Mouse (Mus musculus) MEL (cell line): ENCODE data around the gene Asb2. TPM values are rescaled to one million over a fixed set of nuclear protein-coding genes. Genes with fewer than 3 reads are reported as not detected.

ENCODE experiments used
- DNase-seq: peaks from one replicate; pipeline ENCODE4 v3.0.0; 2011; ENCODE audit warnings: low read depth, low spot score
- H3K27ac ChIP-seq: 2 replicates; pipeline ENCODE4 v1.5.1; 2012; ENCODE audit warnings: low read depth, mild to moderate bottlenecking, control low read depth, low read length, moderate library complexity; ENCODE audit not compliant: control insufficient read depth
- H3K27me3 ChIP-seq, 2 experiments: fragments of 150-350 bp in 1 of 2; sonication (generic) in 1 of 2; 2 replicates each; pipeline ENCODE4 v1.6.1; 2012; ENCODE audit warnings: low read length in 2 of 2, mild to moderate bottlenecking in 2 of 2, improper control_type of control experiment in 1 of 2, moderate library complexity in 1 of 2; ENCODE audit not compliant: insufficient read depth in 2 of 2, control insufficient read depth in 1 of 2
- H3K36me3 ChIP-seq, 2 experiments: 2 replicates each; pipeline ENCODE4 v1.6.1; 2012 to 2014; ENCODE audit warnings: low read length in 2 of 2, improper control_type of control experiment in 1 of 2, inconsistent platforms in 1 of 2, mild to moderate bottlenecking in 1 of 2; ENCODE audit not compliant: insufficient read depth in 2 of 2, control insufficient read depth in 1 of 2
- H3K4me1 ChIP-seq, 2 experiments: fragments of 150-350 bp in 1 of 2; sonication (generic) in 1 of 2; 2 replicates each; pipeline ENCODE4 v1.6.1; 2012; ENCODE audit warnings: low read length in 2 of 2, improper control_type of control experiment in 1 of 2, mild to moderate bottlenecking in 1 of 2; ENCODE audit not compliant: insufficient read depth in 2 of 2, control insufficient read depth in 1 of 2
- H3K4me3 ChIP-seq, 2 experiments: fragments of 150-350 bp in 1 of 2; sonication (generic) in 1 of 2; 2 replicates each; pipeline ENCODE4 v1.5.1; 2012; ENCODE audit warnings: low read depth in 2 of 2, low read length in 2 of 2, mild to moderate bottlenecking in 2 of 2, moderate library complexity in 2 of 2, control low read depth in 1 of 2, improper control_type of control experiment in 1 of 2; ENCODE audit not compliant: control insufficient read depth in 1 of 2, insufficient read depth in 1 of 2
- H3K79me2 ChIP-seq: 2 replicates; pipeline ENCODE4 v1.6.1; 2012; ENCODE audit warnings: mild to moderate bottlenecking, low read length, moderate library complexity; ENCODE audit not compliant: control insufficient read depth, poor library complexity, insufficient read depth
- H3K9ac ChIP-seq: 2 replicates; pipeline ENCODE4 v1.6.1; 2012; ENCODE audit warnings: low read depth, mild to moderate bottlenecking, control low read depth, low read length, moderate library complexity; ENCODE audit not compliant: control insufficient read depth, poor library complexity, severe bottlenecking
- H3K9me3 ChIP-seq: fragments of 150-350 bp; sonication (generic); replicated peaks from 2 replicates; pipeline ENCODE4 v1.6.1; 2012; ENCODE audit warnings: mild to moderate bottlenecking, low read length, improper control_type of control experiment, moderate library complexity; ENCODE audit not compliant: insufficient read depth
- BHLHE40 ChIP-seq: IDR thresholded peaks from 2 replicates; pipeline ENCODE4 v1.6.1; 2012; ENCODE audit warnings: low read depth, mild to moderate bottlenecking, inconsistent platforms, low read length, improper control_type of control experiment, borderline replicate concordance
- CTCF ChIP-seq, 3 experiments: IDR thresholded peaks in 2 of 3; conservative IDR thresholded peaks in 1 of 3; 2 replicates each; pipeline ENCODE4 v1.5.1; 2011 to 2012; ENCODE audit warnings: low read length in 3 of 3, low read depth in 2 of 3, mild to moderate bottlenecking in 2 of 3, improper control_type of control experiment in 1 of 3, inconsistent platforms in 1 of 3, mixed read lengths in 1 of 3, moderate library complexity in 1 of 3; ENCODE audit not compliant: control insufficient read depth in 1 of 3, insufficient read depth in 1 of 3, poor library complexity in 1 of 3, severe bottlenecking in 1 of 3
- E2F4 ChIP-seq: IDR thresholded peaks from 2 replicates; pipeline ENCODE4 v1.6.1; 2011; ENCODE audit warnings: low read depth, low read length, improper control_type of control experiment, borderline replicate concordance
- GABPA ChIP-seq: IDR thresholded peaks from 2 replicates; pipeline ENCODE4 v1.6.1; 2012; ENCODE audit warnings: low read depth, mild to moderate bottlenecking, inconsistent platforms, low read length, improper control_type of control experiment, moderate library complexity
- GATA1 ChIP-seq: IDR thresholded peaks from 2 replicates; pipeline ENCODE4 v1.6.1; 2011; ENCODE audit warnings: low read depth, low read length, improper control_type of control experiment
- HCFC1 ChIP-seq: IDR thresholded peaks from 2 replicates; pipeline ENCODE4 v1.6.1; 2012; ENCODE audit warnings: low read depth, mild to moderate bottlenecking, inconsistent platforms, low read length, improper control_type of control experiment, moderate library complexity
- JUND ChIP-seq: IDR thresholded peaks from 2 replicates; pipeline ENCODE4 v1.6.1; 2011; ENCODE audit warnings: low read depth, mild to moderate bottlenecking, improper control_type of control experiment, low read length
- MAFK ChIP-seq: IDR thresholded peaks from 2 replicates; pipeline ENCODE4 v1.6.1; 2011; ENCODE audit warnings: low read depth, mild to moderate bottlenecking, low read length, improper control_type of control experiment, borderline replicate concordance
- MAZ ChIP-seq: IDR thresholded peaks from 2 replicates; pipeline ENCODE4 v1.6.1; 2012; ENCODE audit warnings: low read depth, mild to moderate bottlenecking, inconsistent platforms, low read length, improper control_type of control experiment
- MEF2A ChIP-seq: IDR thresholded peaks from 2 replicates; pipeline ENCODE4 v1.6.1; 2014; ENCODE audit warnings: low read depth, mild to moderate bottlenecking, inconsistent platforms, low read length, improper control_type of control experiment; ENCODE audit not compliant: poor library complexity, insufficient replicate concordance, severe bottlenecking; ENCODE audit errors: extremely low read depth
- MXI1 ChIP-seq: IDR thresholded peaks from 2 replicates; pipeline ENCODE4 v1.6.1; 2011; ENCODE audit warnings: mild to moderate bottlenecking, low read depth, low read length, improper control_type of control experiment
- MYB ChIP-seq: IDR thresholded peaks from 2 replicates; pipeline ENCODE4 v1.6.1; 2011; ENCODE audit warnings: mild to moderate bottlenecking, low read depth, low read length, improper control_type of control experiment
- MYC ChIP-seq: IDR thresholded peaks from 2 replicates; pipeline ENCODE4 v1.6.1; 2011; ENCODE audit warnings: low read depth, mild to moderate bottlenecking, low read length, improper control_type of control experiment, moderate library complexity
- NELFE ChIP-seq: IDR thresholded peaks from 2 replicates; pipeline ENCODE4 v1.6.1; 2011; ENCODE audit warnings: low read depth, low read length, improper control_type of control experiment
- POLR2A ChIP-seq, 2 experiments: IDR thresholded peaks; 2 replicates each; pipeline ENCODE4 v1.6.1; 2011 to 2012; ENCODE audit warnings: low read length in 2 of 2, mild to moderate bottlenecking in 2 of 2, control low read depth in 1 of 2, improper control_type of control experiment in 1 of 2, low read depth in 1 of 2, moderate library complexity in 1 of 2; ENCODE audit not compliant: control insufficient read depth in 1 of 2, insufficient read depth in 1 of 2, poor library complexity in 1 of 2
- POLR2AphosphoS2 ChIP-seq: IDR thresholded peaks from 2 replicates; pipeline ENCODE4 v1.6.1; 2011; ENCODE audit warnings: low read length, improper control_type of control experiment
- SIN3A ChIP-seq: IDR thresholded peaks from 2 replicates; pipeline ENCODE4 v1.6.1; 2012; ENCODE audit warnings: low read length, improper control_type of control experiment, inconsistent platforms
- TAL1 ChIP-seq: IDR thresholded peaks from 2 replicates; pipeline ENCODE4 v1.6.1; 2012; ENCODE audit warnings: mild to moderate bottlenecking, inconsistent platforms, low read length, moderate library complexity, mixed read lengths
- TBP ChIP-seq: IDR thresholded peaks from 2 replicates; pipeline ENCODE4 v1.8.0; 2011; ENCODE audit warnings: low read depth, low read length, improper control_type of control experiment
- TCF12 ChIP-seq: IDR thresholded peaks from 2 replicates; pipeline ENCODE4 v1.6.1; 2014; ENCODE audit warnings: low read depth, mild to moderate bottlenecking, inconsistent platforms, low read length, improper control_type of control experiment, moderate library complexity
- UBTF ChIP-seq: IDR thresholded peaks from 2 replicates; pipeline ENCODE4 v1.6.1; 2012; ENCODE audit warnings: low read depth, mild to moderate bottlenecking, inconsistent platforms, low read length, improper control_type of control experiment, moderate library complexity, borderline replicate concordance; ENCODE audit not compliant: insufficient read depth
- USF2 ChIP-seq, 2 experiments: IDR thresholded peaks; 2 replicates each; pipeline ENCODE4 v1.6.1; 2011 to 2012; ENCODE audit warnings: improper control_type of control experiment in 2 of 2, low read length in 2 of 2, borderline replicate concordance in 1 of 2, inconsistent platforms in 1 of 2, low read depth in 1 of 2, mild to moderate bottlenecking in 1 of 2; ENCODE audit not compliant: insufficient read depth in 1 of 2
- ZKSCAN1 ChIP-seq: IDR thresholded peaks from 2 replicates; pipeline ENCODE4 v1.6.1; 2012; ENCODE audit warnings: low read depth, mild to moderate bottlenecking, inconsistent platforms, low read length, improper control_type of control experiment, moderate library complexity
- ZNF384 ChIP-seq: IDR thresholded peaks from 2 replicates; pipeline ENCODE4 v1.6.1; 2012; ENCODE audit warnings: low read depth, mild to moderate bottlenecking, inconsistent platforms, low read length, improper control_type of control experiment
- polyA plus RNA-seq, 2 experiments: library from polyadenylated mRNA; stranded (reverse) in 1 of 2; unstranded in 1 of 2; fragments of >175 nt in 1 of 2; fragments of >200 nt in 1 of 2; gene quantifications; 2 replicates each; pipeline versions ENCODE4 v1.2.1 to v1.2.4; 2012; ENCODE audit warnings: low replicate concordance in 2 of 2, low read depth in 1 of 2; ENCODE audit not compliant: insufficient read length in 2 of 2, insufficient read depth in 1 of 2, missing spikeins in 1 of 2
- total RNA-seq: library from RNA; depleted of rRNA; stranded (reverse); fragments of 300-350 nt; gene quantifications from 2 replicates; pipeline ENCODE4 v1.2.3, GENCODE M21; 2012

Asb2 gene
- total and polyA plus RNA-seq, 3 experiments: 0.18 TPM; not detected in 2

DNA sequence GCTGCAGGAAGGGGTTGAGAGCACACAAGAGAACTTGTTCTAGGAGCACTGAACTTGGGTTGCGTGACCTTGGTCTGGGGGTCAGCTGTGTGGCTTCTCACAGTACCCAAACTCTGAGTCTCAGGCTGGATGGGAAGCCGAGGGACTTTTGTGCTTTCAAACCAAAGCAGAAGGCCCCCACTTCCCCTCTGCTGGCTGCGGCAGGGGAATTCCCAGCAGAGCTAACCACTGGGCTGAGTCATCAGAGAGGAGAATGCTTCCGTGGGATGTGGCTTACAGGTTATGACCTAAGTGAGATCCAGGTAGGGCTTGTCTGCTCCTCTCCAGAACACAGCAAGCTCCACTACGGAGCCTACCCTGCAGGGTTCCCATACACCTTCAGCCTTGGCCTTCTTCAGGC, 14.6 kb downstream of the Asb2 start:
- no peak for TF ChIP-seq JUND
- no peak for TF ChIP-seq MXI1
- TF ChIP-seq POLR2A (IDR thresholded peaks at IDR 0.05; ENCODE audit: control insufficient read depth in 1 of 2, insufficient read depth in 1 of 2, low read depth in 1 of 2, low read length in 2 of 2, poor library complexity in 1 of 2): no peak
- no peak for TF ChIP-seq HCFC1
- TF ChIP-seq ZKSCAN1: no peak
- H3K9ac ChIP-seq: no peak overlapping the region
- H3K9me3 ChIP-seq: no peaks in the 10 kb centered on the region
- H3K36me3 ChIP-seq: peaks cover 0 to 4% of the 10 kb centered on the region in 2 experiments; a peak in 2 of 4 replicates
- no peaks in the 10 kb centered on the region for H3K79me2 ChIP-seq
- H3K4me3 ChIP-seq: no peak overlapping the region
- no peak for DNase-seq
- peaks cover 0 to 8% of the 10 kb centered on the region in 2 experiments; a peak in 2 of 4 replicates for H3K4me1 ChIP-seq
- peaks cover 0 to 3% of the 10 kb centered on the region in 2 experiments; a peak in 2 of 4 replicates for H3K27me3 ChIP-seq
- H3K27ac ChIP-seq: no peak overlapping the region

DNA sequence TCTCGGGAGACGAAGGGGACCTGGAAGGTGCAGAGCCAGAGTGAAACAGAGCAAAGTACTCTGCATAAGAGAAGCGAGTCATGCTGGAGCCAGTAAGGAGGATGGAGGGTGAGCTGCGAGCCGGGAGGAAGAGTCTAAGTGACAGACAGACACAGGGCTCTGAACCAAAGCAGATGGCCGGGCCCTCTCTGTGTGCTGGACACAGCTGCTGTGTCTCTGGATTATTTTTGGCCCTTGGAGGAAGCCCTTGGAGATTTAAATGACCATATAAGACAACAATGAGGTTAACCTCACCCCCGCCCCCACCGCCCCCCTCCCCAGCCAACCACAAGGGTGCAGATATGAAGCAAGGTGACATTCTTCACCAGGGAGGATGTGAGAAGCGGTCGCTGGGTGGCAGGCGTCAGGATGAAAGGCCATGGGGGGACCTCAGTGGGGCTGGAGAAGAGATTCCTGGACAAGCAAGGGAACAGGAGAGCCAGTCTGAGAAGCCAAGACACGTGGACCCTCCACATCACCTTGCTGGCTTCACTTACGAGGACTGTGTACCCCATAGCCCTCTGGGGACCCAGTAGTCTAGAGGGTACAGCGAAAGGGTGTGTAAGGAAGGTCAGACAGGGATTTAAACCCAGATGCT, 17.5 kb downstream of the Asb2 start:
- H3K79me2 ChIP-seq: no peaks in the 10 kb centered on the region
- no peak for DNase-seq
- no peak overlapping the region for H3K9ac ChIP-seq
- H3K4me3 ChIP-seq: no peak overlapping the region
- TF ChIP-seq MXI1 (no peak), TAL1 (no peak), MAZ (no peak), GABPA (no peak), ZNF384 (no peak)
- H3K27me3 ChIP-seq: peaks cover 0 to 3% of the 10 kb centered on the region in 2 experiments; a peak in 2 of 4 replicates
- H3K27ac ChIP-seq: no peak overlapping the region
- no peaks in the 10 kb centered on the region for H3K36me3 ChIP-seq
- H3K9me3 ChIP-seq: no peaks in the 10 kb centered on the region
- peaks cover 0 to 3% of the 10 kb centered on the region in 2 experiments; a peak in 2 of 4 replicates for H3K4me1 ChIP-seq

DNA sequence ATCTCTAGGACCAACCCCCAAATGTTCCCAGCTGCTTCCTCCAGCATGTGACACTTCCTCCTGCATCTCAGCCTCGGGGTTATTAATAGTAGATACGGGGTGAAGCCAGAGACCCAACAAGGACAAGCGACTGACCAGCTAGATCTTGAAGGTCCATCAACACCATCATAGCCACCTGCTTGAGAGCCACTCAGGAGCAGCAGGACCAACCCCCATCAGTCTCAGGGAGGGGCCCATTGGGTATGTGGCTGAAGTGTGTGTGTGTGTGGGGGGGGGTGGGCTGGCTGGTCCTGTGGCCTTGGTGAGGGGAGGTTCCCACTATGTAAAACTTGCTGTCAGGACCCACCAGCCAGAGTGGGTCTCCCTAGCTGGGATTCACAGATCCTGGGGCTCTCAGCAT, 19.0 kb downstream of the Asb2 start:
- no peak overlapping the region for H3K27ac ChIP-seq
- H3K79me2 ChIP-seq: no peaks in the 10 kb centered on the region
- no peak overlapping the region for H3K4me3 ChIP-seq
- DNase-seq: no peak
- no peaks in the 10 kb centered on the region for H3K9me3 ChIP-seq
- H3K4me1 ChIP-seq: peaks cover 0 to 10% of the 10 kb centered on the region in 2 experiments; a peak in 2 of 4 replicates
- H3K36me3 ChIP-seq: peaks cover 0 to 3% of the 10 kb centered on the region in 2 experiments; a peak in 2 of 4 replicates
- peaks cover 0 to 3% of the 10 kb centered on the region in 2 experiments; a peak in 2 of 4 replicates for H3K27me3 ChIP-seq
- no peak overlapping the region for H3K9ac ChIP-seq
- TF ChIP-seq MXI1 (no peak), POLR2AphosphoS2 (no peak), MAZ (no peak), TCF12 (no peak), MYB (no peak), BHLHE40 (no peak), MYC (no peak), UBTF (no peak), E2F4 (no peak), MEF2A (no peak), HCFC1 (no peak), NELFE (no peak), SIN3A (no peak), MAFK (no peak), USF2 (IDR thresholded peaks at IDR 0.05; ENCODE audit: borderline replicate concordance in 1 of 2, insufficient read depth in 1 of 2, low read depth in 1 of 2, low read length in 2 of 2) (no peak), CTCF (IDR thresholded peaks at IDR 0.05 in 2 of 3, conservative IDR thresholded peaks at IDR 0.05 in 1 of 3; ENCODE audit: control insufficient read depth in 1 of 3, insufficient read depth in 1 of 3, low read depth in 2 of 3, low read length in 3 of 3, poor library complexity in 1 of 3, severe bottlenecking in 1 of 3) (no peak), JUND (no peak), TBP (no peak), GATA1 (no peak)
